Mouse (Mus musculus): Measurements from ENCODE around the gene Osgep. TPM values are rescaled to one million over a fixed set of nuclear protein-coding genes. Genes with fewer than 3 reads are reported as not detected.
"Not testable (repeated sequence)": the region's sequence is repeated elsewhere in the genome, so short reads cannot be mapped to it uniquely, and the experiment has no call there.

The Osgep gene
- polyA plus RNA-seq, 1 experiment = 67.6 TPM

- 5% methylated on average over 18 of the region's 19 CpGs for WGBS
Observed at GRCm38 (mm10) chr14:50955942-50956508, 31.3 kb upstream of the Osgep start, which contains the start of gene Pnp2. Gene Pnp2, plus strand, starts transcription at chr14:50955992.

GRCm38 (mm10) chr14:50955487-50955886 lies 30.8 kb upstream of the Osgep start:
- Histone ChIP-seq H3K4me1 (ENCODE audit: control insufficient read depth, insufficient read depth, low read length) (no peaks in the 10 kb centered on the region; the same call in 1 of the 2 replicates), H3K4me3 (replicated peaks; ENCODE audit: control insufficient read depth, low read depth, low read length) (no peak overlapping the region), H3K27ac (ENCODE audit: control insufficient read depth, insufficient read depth, low read depth, low read length, poor library complexity) (no peak overlapping the region)
- WGBS = 32% methylated on average over 10 of the region's 10 CpGs
- TF ChIP-seq POLR2A (IDR thresholded peaks at IDR 0.05; ENCODE audit: borderline replicate concordance, control insufficient read depth, low read depth, low read length) = no peak
- TF ChIP-seq CTCF (IDR thresholded peaks at IDR 0.05; ENCODE audit: control insufficient read depth, insufficient read depth, low read length) = no peak

More at GRCm38 (mm10) chr14:50955942-50956508, 31.3 kb upstream of the Osgep start, which contains the start of gene Pnp2:
- peak within 1 kb of the TSS; percentile 93 for H3K27ac ChIP-seq (ENCODE audit: control insufficient read depth, insufficient read depth, low read depth, low read length, poor library complexity)
- not testable (repeated sequence) for H3K4me1 ChIP-seq (ENCODE audit: control insufficient read depth, insufficient read depth, low read length)
- TF ChIP-seq POLR2A (IDR thresholded peaks at IDR 0.05; ENCODE audit: borderline replicate concordance, control insufficient read depth, low read depth, low read length) = peak; percentile 7; the same call in 1 of the 2 replicates
- H3K4me3 ChIP-seq (replicated peaks; ENCODE audit: control insufficient read depth, low read depth, low read length) = peak within 1 kb of the TSS; percentile 74

GRCm38 (mm10) chr14:50945526-50945925 lies 20.8 kb upstream of the Osgep start:
- 2% methylated on average over 3 of the region's 3 CpGs for WGBS
- Histone ChIP-seq H3K4me3 (replicated peaks; ENCODE audit: control insufficient read depth, low read depth, low read length) (peak overlapping the region; percentile 76), H3K27ac (ENCODE audit: control insufficient read depth, insufficient read depth, low read depth, low read length, poor library complexity) (peak overlapping the region; percentile 38; the same call in 1 of the 2 replicates)
- not testable (repeated sequence) for H3K4me1 ChIP-seq (ENCODE audit: control insufficient read depth, insufficient read depth, low read length)

GRCm38 (mm10) chr14:50945081-50945480 lies 20.4 kb upstream of the Osgep start:
- H3K27ac ChIP-seq (ENCODE audit: control insufficient read depth, insufficient read depth, low read depth, low read length, poor library complexity) = peak overlapping the region; percentile 95; the same call in 1 of the 2 replicates
- H3K4me1 ChIP-seq (ENCODE audit: control insufficient read depth, insufficient read depth, low read length) = not testable (repeated sequence)
- 3% methylated on average over 6 of the region's 6 CpGs for WGBS

GRCm38 (mm10) chr14:50944668-50945033 lies 20.0 kb upstream of the Osgep start:
- 0% methylated on average over 15 of the region's 15 CpGs for WGBS
- not testable (repeated sequence) for H3K4me1 ChIP-seq (ENCODE audit: control insufficient read depth, insufficient read depth, low read length)
- Histone ChIP-seq H3K27ac (ENCODE audit: control insufficient read depth, insufficient read depth, low read depth, low read length, poor library complexity) (peak overlapping the region; percentile 95), H3K4me3 (replicated peaks; ENCODE audit: control insufficient read depth, low read depth, low read length) (peak overlapping the region; percentile 65)

More at GRCm38 (mm10) chr14:50945081-50945480, 20.4 kb upstream of the Osgep start:
- H3K4me3 ChIP-seq (replicated peaks; ENCODE audit: control insufficient read depth, low read depth, low read length) = peak overlapping the region; percentile 81

GRCm38 (mm10) chr14:50943932-50944667 lies 19.4 kb upstream of the Osgep start, which contains the start of gene Gm49342:
Gene Gm49342, plus strand, starts transcription at chr14:50944517.
- no peaks in the 10 kb centered on the region; the same call in 1 of the 2 replicates for H3K4me1 ChIP-seq (ENCODE audit: control insufficient read depth, insufficient read depth, low read length)
- peak within 1 kb of the TSS; percentile 81 for H3K4me3 ChIP-seq (replicated peaks; ENCODE audit: control insufficient read depth, low read depth, low read length)
- peak within 1 kb of the TSS; percentile 95 for H3K27ac ChIP-seq (ENCODE audit: control insufficient read depth, insufficient read depth, low read depth, low read length, poor library complexity)
- WGBS = under 1% methylated on average over 31 of the region's 31 CpGs
- TF ChIP-seq CTCF (IDR thresholded peaks at IDR 0.05; ENCODE audit: control insufficient read depth, insufficient read depth, low read length) (peak; percentile 47; the same call in 1 of the 2 replicates), POLR2A (IDR thresholded peaks at IDR 0.05; ENCODE audit: borderline replicate concordance, control insufficient read depth, low read depth, low read length) (peak; percentile 100)

- no peak for TF ChIP-seq POLR2A (IDR thresholded peaks at IDR 0.05; ENCODE audit: borderline replicate concordance, control insufficient read depth, low read depth, low read length)
- no peak for TF ChIP-seq CTCF (IDR thresholded peaks at IDR 0.05; ENCODE audit: control insufficient read depth, insufficient read depth, low read length)
Observed at GRCm38 (mm10) chr14:50938940-50939339, 14.2 kb upstream of the Osgep start.

GRCm38 (mm10) chr14:50938119-50938908 lies 13.6 kb upstream of the Osgep start:
- TF ChIP-seq POLR2A (IDR thresholded peaks at IDR 0.05; ENCODE audit: borderline replicate concordance, control insufficient read depth, low read depth, low read length) (no peak), CTCF (IDR thresholded peaks at IDR 0.05; ENCODE audit: control insufficient read depth, insufficient read depth, low read length) (no peak)
- H3K27ac ChIP-seq (ENCODE audit: control insufficient read depth, insufficient read depth, low read depth, low read length, poor library complexity) = no peak overlapping the region

More at GRCm38 (mm10) chr14:50938940-50939339, 14.2 kb upstream of the Osgep start:
- Histone ChIP-seq H3K4me1 (ENCODE audit: control insufficient read depth, insufficient read depth, low read length) (no peaks in the 10 kb centered on the region; the same call in 1 of the 2 replicates), H3K4me3 (replicated peaks; ENCODE audit: control insufficient read depth, low read depth, low read length) (no peak overlapping the region), H3K27ac (ENCODE audit: control insufficient read depth, insufficient read depth, low read depth, low read length, poor library complexity) (no peak overlapping the region)
- 7% methylated on average over 2 of the region's 2 CpGs for WGBS

More at GRCm38 (mm10) chr14:50938119-50938908, 13.6 kb upstream of the Osgep start:
- Histone ChIP-seq H3K4me3 (replicated peaks; ENCODE audit: control insufficient read depth, low read depth, low read length) (peak overlapping the region; percentile 33), H3K4me1 (ENCODE audit: control insufficient read depth, insufficient read depth, low read length) (no peaks in the 10 kb centered on the region; the same call in 1 of the 2 replicates)
- 52% methylated on average over 3 of the region's 3 CpGs for WGBS
